Mouse (Mus musculus) heart, postnatal 25 days (tissue): ENCODE data around the gene Cfc1. TPM values are rescaled to one million over a fixed set of nuclear protein-coding genes. Genes with fewer than 3 reads are reported as not detected.
"Not testable (repeated sequence)": the region's sequence is repeated elsewhere in the genome, so short reads cannot be mapped to it uniquely, and the experiment has no call there.

Experiments used
- DNase-seq: peaks from one replicate; pipeline ENCODE4 v3.0.0; 2022; ENCODE audit warnings: low spot score
- intact Hi-C: fragments of 180-260 bp; cut with DNase I; formaldehyde crosslinking; loops from one replicate; pipeline ENCODE4 v1.15.1; 2025
- total RNA-seq, 2 experiments: library from RNA; stranded (reverse); gene quantifications; 2 replicates each; pipeline ENCODE4 v1.2.3; 2021

Gene Cfc1
- total RNA-seq, result not detected

- intact Hi-C loops, DNase-seq: not testable (repeated sequence)
These were observed at the start of gene Cfc1 for GRCm38 (mm10) chr1:34535043-34535698. Cfc1 (plus strand) TSS chr1:34535648.

- intact Hi-C loops, result no loop called here
- no peak for DNase-seq
These were observed 48.1 kb upstream of the Cfc1 start for GRCm38 (mm10) chr1:34487383-34487782.

GRCm38 (mm10) chr1:34489852-34490541 is 45.5 kb upstream of the Cfc1 start:
- DNase-seq, result no peak
- intact Hi-C loops, result no loop called here

GRCm38 (mm10) chr1:34491480-34491879 is 44.0 kb upstream of the Cfc1 start:
- intact Hi-C loops, result no loop called here
- DNase-seq, result no peak

GRCm38 (mm10) chr1:34502991-34503390 is 32.5 kb upstream of the Cfc1 start:
- DNase-seq, result no peak
- intact Hi-C loops, result no loop called here

- intact Hi-C loops, result no loop called here
- DNase-seq, result no peak
These were observed 30.1 kb upstream of the Cfc1 start for GRCm38 (mm10) chr1:34505307-34505706.

- DNase-seq, result no peak
- intact Hi-C loops, result no loop called here
These were observed 29.4 kb upstream of the Cfc1 start for GRCm38 (mm10) chr1:34505970-34506551.

GRCm38 (mm10) chr1:34507986-34508385 is 27.5 kb upstream of the Cfc1 start:
- intact Hi-C loops, result no loop called here
- no peak for DNase-seq

- DNase-seq, result no peak
- intact Hi-C loops, result no loop called here
These were observed 24.9 kb upstream of the Cfc1 start for GRCm38 (mm10) chr1:34510575-34510981.

- no peak for DNase-seq
These were observed 24.4 kb upstream of the Cfc1 start for GRCm38 (mm10) chr1:34511027-34511426.

GRCm38 (mm10) chr1:34513068-34513467 is 22.4 kb upstream of the Cfc1 start:
- intact Hi-C loops, result no loop called here
- DNase-seq, result no peak

More at GRCm38 (mm10) chr1:34511027-34511426, 24.4 kb upstream of the Cfc1 start:
- intact Hi-C loops, result no loop called here

- no peak for DNase-seq
- intact Hi-C loops, result no loop called here
These were observed 18.9 kb upstream of the Cfc1 start for GRCm38 (mm10) chr1:34516595-34516994.

GRCm38 (mm10) chr1:34517297-34517696 is 18.2 kb upstream of the Cfc1 start:
- DNase-seq, intact Hi-C loops: not testable (repeated sequence)

- intact Hi-C loops, DNase-seq: not testable (repeated sequence)
These were observed 17.7 kb upstream of the Cfc1 start for GRCm38 (mm10) chr1:34517797-34518196.

GRCm38 (mm10) chr1:34518259-34518658 is 17.2 kb upstream of the Cfc1 start:
- intact Hi-C loops, result no loop called here
- DNase-seq, result no peak

- DNase-seq, result no peak
- intact Hi-C loops, result no loop called here
These were observed 13.1 kb upstream of the Cfc1 start for GRCm38 (mm10) chr1:34522205-34522849.

GRCm38 (mm10) chr1:34522850-34523244 is 12.6 kb upstream of the Cfc1 start:
- DNase-seq, result no peak
- intact Hi-C loops, result no loop called here

GRCm38 (mm10) chr1:34523647-34524046 is 11.8 kb upstream of the Cfc1 start:
- intact Hi-C loops, result no loop called here
- DNase-seq, result no peak

GRCm38 (mm10) chr1:34534574-34534973 is 874 bp upstream of the Cfc1 start:
- intact Hi-C loops, DNase-seq: not testable (repeated sequence)

GRCm38 (mm10) chr1:34536291-34536766 is 881 bp downstream of the Cfc1 start:
- intact Hi-C loops, result no loop called here
- DNase-seq, result no peak
